Mouse (Mus musculus) kidney, adult 2 months (tissue): ENCODE data around the gene Echdc3.

Source experiments
- CTCF ChIP-seq: fragments of 200-500 bp; conservative IDR thresholded peaks from 2 replicates; pipeline ENCODE4 v1.5.1; 2011; ENCODE audit warnings: low read depth, mild to moderate bottlenecking, control low read depth, low read length, moderate library complexity, mixed read lengths; ENCODE audit not compliant: insufficient read depth, insufficient read length
- POLR2A ChIP-seq: fragments of 200-500 bp; IDR thresholded peaks from one replicate; pipeline ENCODE4 v1.6.1; 2011; ENCODE audit warnings: low read depth, low read length, control low read depth

DNA sequence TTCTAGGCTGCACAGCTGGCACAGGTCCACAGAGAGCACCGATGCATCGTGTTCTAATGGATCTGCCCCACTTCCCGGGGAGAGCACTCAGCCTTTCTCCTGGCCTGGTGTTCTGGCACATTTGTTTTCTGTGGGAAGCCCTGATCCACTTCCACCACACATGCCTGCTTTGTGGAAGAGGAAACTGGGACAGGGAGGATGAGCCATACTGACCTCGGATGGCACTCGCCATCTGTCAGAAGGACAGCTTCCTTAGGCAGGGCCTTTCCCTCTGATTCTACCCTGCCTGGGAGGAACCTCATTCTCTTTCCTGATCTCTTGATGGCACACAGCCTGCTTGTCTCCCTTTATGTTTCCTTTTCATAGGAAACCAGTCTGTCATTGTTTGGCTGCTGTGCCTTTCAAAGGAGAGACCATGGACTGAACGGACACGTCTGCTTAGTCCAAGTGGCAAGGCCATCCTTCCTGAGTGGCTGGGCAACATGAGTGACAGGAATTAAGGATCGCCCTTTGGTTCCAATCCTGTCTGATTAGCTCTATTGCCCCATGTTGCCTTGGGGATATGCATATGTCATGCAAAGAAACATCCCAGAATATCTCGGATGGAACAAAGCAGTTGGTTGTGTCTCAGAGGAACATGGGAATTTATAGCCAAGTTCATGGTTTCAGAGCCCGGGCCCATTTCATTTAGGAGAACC lies 13.7 kb upstream of the Echdc3 start:
- TF ChIP-seq CTCF (no peak), POLR2A (no peak)
